Mouse (Mus musculus): ENCODE measurements around the gene Tango6.
A peak's percentile ranks its signal among the peaks of the same experiment; 100 is the strongest.

DNA sequence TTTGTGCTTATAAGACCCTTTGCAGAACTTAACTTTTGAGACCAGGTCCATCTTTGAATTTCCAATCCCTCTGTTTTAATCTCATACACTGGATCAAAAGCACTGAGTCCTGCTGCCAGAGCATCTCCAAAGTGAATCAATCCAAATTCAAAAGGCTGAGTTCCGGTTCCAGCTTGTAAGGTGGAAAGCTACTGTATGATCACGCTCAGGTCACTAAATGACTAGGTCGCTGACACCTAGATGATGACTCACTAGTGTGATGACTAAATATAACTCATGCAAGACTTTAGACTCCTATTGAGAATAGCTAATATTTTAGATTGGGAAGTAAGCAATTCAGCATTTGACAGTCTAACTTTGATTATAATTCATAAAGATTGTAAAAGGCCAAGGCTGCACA lies 205.9 kb downstream of the Tango6 start:
- no peak for TF ChIP-seq POLR2A (IDR thresholded peaks at IDR 0.05; ENCODE audit: low read depth, low read length)
- no peak for TF ChIP-seq SIN3A (IDR thresholded peaks at IDR 0.05; ENCODE audit: low read length)
- no peak for TF ChIP-seq CTCF (conservative IDR thresholded peaks at IDR 0.05 in 1 of 2, IDR thresholded peaks at IDR 0.05 in 1 of 2; ENCODE audit: low read depth in 2 of 2, low read length in 2 of 2)
- peak; percentile 80 for TF ChIP-seq JUND (conservative IDR thresholded peaks at IDR 0.05; ENCODE audit: low read depth, low read length)
- TF ChIP-seq MAFK (IDR thresholded peaks at IDR 0.05; ENCODE audit: insufficient replicate concordance, low read length), result no peak
- no peak for TF ChIP-seq MXI1 (IDR thresholded peaks at IDR 0.05; ENCODE audit: low read depth, low read length)
- peak; percentile 37; the same call in 1 of the 2 replicates for TF ChIP-seq MEF2A (IDR thresholded peaks at IDR 0.05; ENCODE audit: borderline replicate concordance, low read depth, low read length)
- no peak for TF ChIP-seq MAX (IDR thresholded peaks at IDR 0.05; ENCODE audit: low read length)

Data from CH12.LX (cell line).